Comparison of ENCODE assay signal across 9 mouse cellular contexts in the genomic region with DNA sequence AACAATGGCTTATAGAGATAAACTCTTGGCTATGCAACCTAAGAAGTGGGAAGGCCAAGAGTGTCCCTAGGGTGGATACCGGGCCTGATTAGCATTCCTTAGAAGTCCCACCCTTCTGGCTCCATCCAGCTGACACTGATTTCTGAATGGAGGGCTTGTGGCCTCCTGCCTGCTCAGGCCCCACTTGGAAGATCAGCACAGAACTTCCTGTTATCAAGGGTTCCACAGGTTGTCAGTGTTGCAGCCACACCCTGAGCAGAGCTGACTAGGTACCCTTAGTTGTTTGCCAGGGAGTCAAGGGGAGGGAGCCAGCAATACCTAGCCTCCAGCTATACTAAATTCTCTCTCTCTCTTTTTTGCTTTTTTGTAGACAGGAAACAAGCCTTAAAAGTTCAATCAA.
DNase-seq lines count a peak whose midpoint lies in the region; ATAC-seq and TF ChIP-seq lines count a peak whose summit lies in the region.
"Had no signal": no experiment of that assay in that cellular context is flagged by ENCODE, and none has a peak within 500 bp of the region (broad histone marks: within the 10 kb centered on the region; RNA-seq: fewer than 3 reads in every experiment).

No protein-coding gene starts in this region.

- peak; percentile 7 for DNase-seq in left cerebral cortex, postnatal 4 days
- no peak for DNase-seq in left cerebral cortex, adult 2 months (ENCODE audit: extremely low spot score in 1 of 2, low spot score in 2 of 2)
- DNase-seq in ES-E14 (ENCODE audit: low read depth, low spot score) = peak; percentile 42
- peak; percentile 69 for DNase-seq in induced T-regulatory cell, adult 2 months (ENCODE audit: low read depth)
- DNase-seq in thymus, postnatal 25 days = peak; percentile 52
- DNase-seq in hindbrain, embryonic 11.5 days (ENCODE audit: low spot score) = no peak
- no peak for DNase-seq in forebrain, embryonic 11.5 days (ENCODE audit: low spot score)
- DNase-seq: cerebellum, postnatal 14 days; lung, adult 18-20 months had no signal

- no peak for ATAC-seq in hindbrain, embryonic 11.5 days (ENCODE audit: low FRiP score)
- no peak for ATAC-seq in forebrain, embryonic 11.5 days (replicated peaks; ENCODE audit: low FRiP score)

- in situ Hi-C loops in ES-E14 (cut with MboI; ENCODE audit: low sequenced_read_pairs in 2 of 2, unreplicated experiment in 2 of 2) = no loop called here

- intact Hi-C loops in left cerebral cortex, postnatal 4 days (cut with DNase I) = no loop called here
- intact Hi-C loops in left cerebral cortex, adult 2 months (cut with DNase I) = no loop called here

- WGBS in hindbrain, embryonic 11.5 days = 17% methylated on average over 1 of the region's 1 CpGs
- WGBS in forebrain, embryonic 11.5 days = 24% methylated on average over 1 of the region's 1 CpGs

- H3K4me1 ChIP-seq in ES-E14 (ENCODE audit: control insufficient read depth in 2 of 2, insufficient read depth in 2 of 2, low read length in 2 of 2, poor library complexity in 1 of 2) = peaks cover 0 to 13% of the 10 kb centered on the region in 2 experiments; a peak in 3 of 4 replicates
- H3K4me1 ChIP-seq in hindbrain, embryonic 11.5 days (replicated peaks; ENCODE audit: control insufficient read depth, insufficient read depth, low read length) = no peaks in the 10 kb centered on the region
- 0 out of 2 replicates have a peak, but pooled peaks cover 1% of the 10 kb centered on the region for H3K4me1 ChIP-seq in forebrain, embryonic 11.5 days (replicated peaks; ENCODE audit: control insufficient read depth, insufficient read depth, low read length)

- no peak overlapping the region for H3K4me3 ChIP-seq in left cerebral cortex, adult 2 months
- no peak overlapping the region for H3K4me3 ChIP-seq in ES-E14 (ENCODE audit: insufficient read depth in 1 of 2, low read depth in 1 of 2, low read length in 2 of 2, poor library complexity in 1 of 2, severe bottlenecking in 1 of 2)
- H3K4me3 ChIP-seq in hindbrain, embryonic 11.5 days (ENCODE audit: low read depth, low read length) = no peak overlapping the region
- H3K4me3 ChIP-seq in forebrain, embryonic 11.5 days (ENCODE audit: low read depth, low read length) = no peak overlapping the region

- H3K27me3 ChIP-seq in hindbrain, embryonic 11.5 days (ENCODE audit: control insufficient read depth, insufficient read depth, low read length) = no peaks in the 10 kb centered on the region; the same call in 1 of the 2 replicates
- peaks cover 3% of the 10 kb centered on the region; the same call in 1 of the 2 replicates for H3K27me3 ChIP-seq in forebrain, embryonic 11.5 days (ENCODE audit: control insufficient read depth, insufficient read depth, low read length)

- H3K36me3 ChIP-seq in ES-E14 (ENCODE audit: control insufficient read depth, insufficient read depth, low read length, poor library complexity, severe bottlenecking) = no peaks in the 10 kb centered on the region
- no peaks in the 10 kb centered on the region for H3K36me3 ChIP-seq in hindbrain, embryonic 11.5 days (ENCODE audit: control insufficient read depth, insufficient read depth, low read length)
- no peaks in the 10 kb centered on the region for H3K36me3 ChIP-seq in forebrain, embryonic 11.5 days (ENCODE audit: control insufficient read depth, insufficient read depth, low read length)

- no peak overlapping the region for H3K9ac ChIP-seq in ES-E14 (ENCODE audit: insufficient read depth, low read depth, low read length, poor library complexity, severe bottlenecking)
- H3K9ac ChIP-seq in hindbrain, embryonic 11.5 days (ENCODE audit: low read depth, low read length) = no peak overlapping the region
- no peak overlapping the region for H3K9ac ChIP-seq in forebrain, embryonic 11.5 days (ENCODE audit: low read length)

- no peak overlapping the region for H3K4me2 ChIP-seq in hindbrain, embryonic 11.5 days (replicated peaks; ENCODE audit: low read depth, low read length)
- no peak overlapping the region for H3K4me2 ChIP-seq in forebrain, embryonic 11.5 days (ENCODE audit: low read depth, low read length, severe bottlenecking)

- no peak for TF ChIP-seq CTCF in left cerebral cortex, adult 2 months (IDR thresholded peaks at IDR 0.05)

- no peak overlapping the region for H3K27ac ChIP-seq in left cerebral cortex, adult 2 months
- no peak overlapping the region for H3K27ac ChIP-seq in ES-E14 (ENCODE audit: insufficient read depth, low read depth, low read length, poor library complexity, severe bottlenecking)
- H3K27ac ChIP-seq in hindbrain, embryonic 11.5 days (ENCODE audit: low read depth, low read length) = no peak overlapping the region
- H3K27ac ChIP-seq in forebrain, embryonic 11.5 days (ENCODE audit: low read depth, low read length) = no peak overlapping the region

- no peaks in the 10 kb centered on the region for H3K9me3 ChIP-seq in ES-E14 (ENCODE audit: control insufficient read depth, insufficient read depth, low read depth, low read length)
- no peaks in the 10 kb centered on the region for H3K9me3 ChIP-seq in hindbrain, embryonic 11.5 days (ENCODE audit: control insufficient read depth, low read length)
- H3K9me3 ChIP-seq in forebrain, embryonic 11.5 days (ENCODE audit: control insufficient read depth, low read length) = no peaks in the 10 kb centered on the region

TF ChIP-seq in ES-E14, 5 proteins besides CTCF, POLR2A, EP300 and RAD21:
- no peak for TF ChIP-seq ZNF384 (IDR thresholded peaks at IDR 0.05; ENCODE audit: low read depth, low read length)
- TF ChIP-seq MAFK (IDR thresholded peaks at IDR 0.05; ENCODE audit: insufficient read depth, low read depth, low read length) = no peak
- no peak for TF ChIP-seq HCFC1 (IDR thresholded peaks at IDR 0.05; ENCODE audit: borderline replicate concordance, insufficient read depth, low read length)
- no peak for TF ChIP-seq CHD2 (IDR thresholded peaks at IDR 0.05; ENCODE audit: low read depth, low read length)
- no peak for TF ChIP-seq ZC3H11A (IDR thresholded peaks at IDR 0.05; ENCODE audit: borderline replicate concordance, low read depth, low read length)

Comparison
In these comparisons a context has a peak if more than half of its experiments do, and no peak if none do; other contexts are left out.
1. DNase-seq: peak in left cerebral cortex, postnatal 4 days (single experiment), ES-E14 (single experiment), induced T-regulatory cell, adult 2 months (single experiment) and thymus, postnatal 25 days (single experiment); none in left cerebral cortex, adult 2 months (0 of 2), hindbrain, embryonic 11.5 days (single experiment) and forebrain, embryonic 11.5 days (single experiment).